17 mouse cellular contexts compared by ENCODE assay signal in genomic region chr16:95284085-95284727, GRCm38 (mm10). TPM values are rescaled to one million over a fixed set of nuclear protein-coding genes. Genes with fewer than 3 reads are reported as not detected.
DNase-seq lines count a peak whose midpoint lies in the region; ATAC-seq lines count a peak whose summit lies in the region.
"Had no signal": no experiment of that assay in that cellular context is flagged by ENCODE, and none has a peak within 500 bp of the region (broad histone marks: within the 10 kb centered on the region; RNA-seq: fewer than 3 reads in every experiment).

No protein-coding gene starts in this region.

- peak; percentile 83 for ATAC-seq in activated CD4-positive, CD25-positive, alpha-beta regulatory T cell, adult 4 months
- peak; percentile 66 for ATAC-seq in megakaryocyte, adult 5-6 weeks (ENCODE audit: poor library complexity, severe bottlenecking)
- ATAC-seq: forebrain, embryonic 15.5 days; hindbrain, embryonic 16.5 days; liver, postnatal 0 days had no signal

- DNase-seq in layer of hippocampus, adult 9-11 months: peak; percentile 47
- DNase-seq in layer of hippocampus, adult 18-20 months (ENCODE audit: low spot score in 2 of 2): no peak
- peak; percentile 79 for DNase-seq in 416B (ENCODE audit: low read depth)
- no peak for DNase-seq in embryo, embryonic 9.5 days (ENCODE audit: extremely low spot score)
- no peak for DNase-seq in urinary bladder, adult 2 months (ENCODE audit: low spot score)
- no peak for DNase-seq in cerebellum, adult 8-10 months
- DNase-seq: cerebellum, postnatal 14 days; heart, postnatal 14 days; kidney, adult 8-10 months; kidney, postnatal 36 days; liver, postnatal 0 days; retina, postnatal 1 day had no signal

RNA-seq across cellular contexts. Expression of gene Kcnj15, which starts 26.8 kb away (rescaled TPM):
- total RNA-seq in layer of hippocampus, adult 18-20 months (2021): under 1 TPM; 0.25 to 0.43 TPM
- 1 to 10 TPM in 1 of 2 experiments, under 1 TPM in 1; 0.79 to 1.4 TPM for polyA plus RNA-seq in activated CD4-positive, CD25-positive, alpha-beta regulatory T cell, adult 4 months (2017; shearing (Covaris generic))
- total RNA-seq in megakaryocyte, adult 5-6 weeks (2015): not detected in 2 replicates
- not detected in 2 replicates for total RNA-seq in megakaryocyte, adult 5-6 weeks (2017)
- 5.0 and 5.3 TPM in 2 replicates for polyA plus RNA-seq in urinary bladder, adult 2 months (2012; rRNA removed)
- total RNA-seq: neutrophil, adult 5-6 weeks had no signal

Comparison
In these comparisons a context has a peak if more than half of its experiments do, and no peak if none do; other contexts are left out.
1. DNase-seq: peak in layer of hippocampus, adult 9-11 months (single experiment) and 416B (single experiment); none in layer of hippocampus, adult 18-20 months (0 of 2), embryo, embryonic 9.5 days (single experiment), urinary bladder, adult 2 months (single experiment) and cerebellum, adult 8-10 months (single experiment).